Mouse (Mus musculus) layer of hippocampus, postnatal 14 days (tissue): ENCODE measurements around the gene AW011738. TPM values are rescaled to one million over a fixed set of nuclear protein-coding genes. Genes with fewer than 3 reads are reported as not detected.

Experiments
- DNase-seq, 2 experiments: peaks; one replicate each; pipeline ENCODE4 v3.0.0; 2021 to 2022; ENCODE audit warnings: low spot score in 2 of 2, mixed read lengths in 1 of 2
- long read RNA-seq, 2 experiments: library from polyadenylated mRNA; stranded (forward); transcript quantifications; one replicate each; pipeline ENCODE4 v2.0.0; 2021
- total RNA-seq, 2 experiments: library from RNA; stranded (reverse); gene quantifications; 2 replicates each; pipeline ENCODE4 v1.2.3; 2021

Gene AW011738
- total RNA-seq, result 1 to 10 TPM; 6.5 to 6.7 TPM
- long read RNA-seq, experiment 1, partial matches to known transcripts, result 0 of 2 reads
- long read RNA-seq, experiment 1, other reads (novel, unspliced or antisense), result 0 of 2 reads
- long read RNA-seq, experiment 2, partial matches to known transcripts, result 0 of 3 reads
- long read RNA-seq, experiment 2, other reads (novel, unspliced or antisense), result 3 of 3 reads

DNA sequence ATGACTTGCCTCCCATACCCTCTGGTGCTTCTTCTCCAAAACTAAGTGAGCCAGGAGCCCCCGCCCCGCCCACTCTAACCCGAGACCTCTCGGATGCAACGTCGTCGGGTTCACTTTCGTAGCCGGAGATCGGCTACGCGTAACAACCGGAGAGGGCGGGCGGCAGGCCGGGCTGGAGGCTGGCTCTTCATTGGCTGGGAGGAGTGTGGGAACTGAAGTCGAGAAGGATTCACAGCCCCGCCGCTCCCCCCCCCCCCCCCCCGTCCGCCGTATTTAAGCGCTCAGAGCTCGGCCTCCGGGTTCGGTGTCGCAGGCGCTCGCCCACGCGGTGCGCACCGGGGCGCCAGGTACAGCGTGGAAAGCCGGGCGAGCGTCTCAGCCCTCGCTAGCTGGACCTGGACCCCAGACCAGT is at the start of gene AW011738:
AW011738 (plus strand) TSS at position 304 of the 412 bp plus-strand sequence.
- DNase-seq, result peak; percentile 34 to 61

DNA sequence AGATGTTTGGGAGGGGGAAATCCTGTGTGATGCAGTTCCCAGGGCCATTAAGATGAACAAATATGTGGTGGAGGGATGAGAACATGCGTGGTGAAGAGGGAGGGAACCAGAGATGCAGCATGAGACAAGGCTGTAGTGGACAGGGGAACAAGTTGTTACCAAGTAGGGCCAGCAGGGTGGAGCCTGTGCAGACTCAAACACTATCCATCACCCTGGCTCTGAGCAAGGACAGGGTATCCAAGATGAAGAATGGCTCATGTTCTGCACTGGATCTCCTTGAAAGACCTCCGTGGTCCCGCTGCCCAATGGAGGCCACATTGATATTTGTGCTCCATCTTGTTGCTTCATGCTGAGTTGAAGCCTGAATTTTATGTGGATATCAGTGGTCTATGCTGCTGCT is 48.3 kb upstream of the AW011738 start:
- DNase-seq, result no peak

DNA sequence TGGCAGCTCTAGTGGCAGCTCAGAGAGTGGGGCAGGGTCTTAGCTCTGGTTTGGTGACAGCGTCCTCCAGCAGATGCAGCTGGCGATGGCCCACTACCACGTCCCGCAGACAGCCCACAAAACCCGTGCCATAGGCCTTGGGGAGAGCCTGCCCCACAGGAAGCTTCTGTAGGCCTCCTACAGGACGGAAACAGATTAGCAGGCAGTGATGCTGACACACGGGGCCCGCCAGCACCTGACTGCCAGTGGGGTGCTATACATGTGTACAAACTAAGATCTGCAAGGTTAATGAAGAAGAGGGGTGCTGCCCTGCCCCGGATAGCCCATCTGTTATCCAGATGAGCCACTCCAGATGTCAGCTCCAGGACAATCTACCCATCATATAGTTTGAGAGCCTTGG is 36.6 kb upstream of the AW011738 start:
- no peak for DNase-seq

DNA sequence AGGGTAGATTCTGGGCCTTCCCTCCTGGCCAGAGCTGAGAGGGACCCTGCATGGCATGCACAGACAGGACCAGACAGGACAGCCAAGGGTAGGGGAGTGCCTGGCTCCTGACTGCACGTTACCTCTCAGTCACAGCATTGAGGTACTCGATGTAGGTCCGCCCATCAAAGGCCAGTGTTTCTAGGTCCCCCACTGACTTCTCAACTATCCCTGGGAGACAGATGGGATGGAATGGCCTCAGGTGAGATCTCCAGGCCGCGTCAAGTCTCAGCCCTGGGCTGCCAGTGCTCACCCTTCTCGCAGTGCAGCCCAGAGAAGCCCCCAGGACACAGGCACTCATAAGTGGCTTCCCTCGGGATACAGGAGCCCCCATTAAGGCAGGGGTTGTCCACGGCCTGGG is 34.5 kb upstream of the AW011738 start:
- peak in 1 of 2 experiments; percentile 0 for DNase-seq

DNA sequence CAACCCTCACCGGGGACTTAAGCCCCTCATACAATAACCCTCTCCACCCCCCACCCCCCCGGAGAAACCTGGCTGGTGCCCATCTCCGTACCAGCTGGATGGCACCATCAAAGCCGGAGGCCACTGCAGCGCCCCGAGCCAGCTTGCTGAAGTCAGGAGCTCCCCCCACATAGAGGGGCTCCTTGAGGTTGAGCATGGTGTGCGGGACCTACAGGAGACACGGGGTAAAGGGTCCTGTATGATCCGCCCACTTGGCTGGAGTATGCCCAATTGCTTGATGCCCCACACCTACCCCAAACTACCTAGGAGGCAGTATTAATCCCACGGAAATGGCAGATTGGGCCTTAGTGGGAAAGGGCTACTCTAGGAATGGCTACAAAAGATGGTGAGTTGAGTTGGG is 34.0 kb upstream of the AW011738 start:
- no peak for DNase-seq

DNA sequence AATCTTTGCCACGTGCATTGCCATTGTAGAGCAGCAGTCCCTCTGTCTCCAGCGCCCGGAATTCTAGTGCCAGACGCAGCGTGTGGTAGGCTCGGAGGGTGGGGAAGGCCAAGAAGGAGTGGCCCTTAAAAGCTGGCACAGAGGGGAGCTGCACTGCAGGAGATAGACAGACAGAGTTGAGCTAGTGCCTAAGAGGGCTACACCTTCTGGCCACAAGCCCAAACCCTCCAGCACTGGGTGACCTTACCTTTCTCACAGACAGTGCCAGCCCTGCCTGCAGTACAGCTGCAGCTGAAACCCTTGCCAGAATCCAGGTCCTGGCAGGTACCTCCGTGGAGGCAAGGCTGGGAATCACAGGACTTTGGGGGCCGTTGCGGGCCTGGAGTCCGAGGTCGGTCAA is 31.3 kb upstream of the AW011738 start:
- DNase-seq, result no peak

DNA sequence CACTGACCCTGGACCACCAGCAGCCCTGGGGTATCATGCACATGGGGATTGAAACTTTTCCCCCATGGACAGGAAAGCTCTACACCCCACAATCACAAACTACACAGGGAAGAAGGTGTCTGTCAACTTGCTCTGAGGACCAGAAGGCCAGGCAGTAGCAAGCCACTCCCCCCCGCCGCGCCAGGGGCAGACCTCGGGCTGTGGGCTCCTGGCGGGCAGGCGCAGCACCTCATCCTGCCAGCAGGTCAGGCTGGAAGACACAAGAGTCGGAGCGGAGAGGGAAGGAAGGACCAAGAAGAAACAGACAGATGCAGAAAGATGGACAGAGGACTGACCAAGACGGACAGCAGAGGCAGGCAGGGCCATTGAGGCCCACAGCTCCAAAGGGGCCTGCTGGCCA is 25.5 kb upstream of the AW011738 start:
- no peak for DNase-seq

DNA sequence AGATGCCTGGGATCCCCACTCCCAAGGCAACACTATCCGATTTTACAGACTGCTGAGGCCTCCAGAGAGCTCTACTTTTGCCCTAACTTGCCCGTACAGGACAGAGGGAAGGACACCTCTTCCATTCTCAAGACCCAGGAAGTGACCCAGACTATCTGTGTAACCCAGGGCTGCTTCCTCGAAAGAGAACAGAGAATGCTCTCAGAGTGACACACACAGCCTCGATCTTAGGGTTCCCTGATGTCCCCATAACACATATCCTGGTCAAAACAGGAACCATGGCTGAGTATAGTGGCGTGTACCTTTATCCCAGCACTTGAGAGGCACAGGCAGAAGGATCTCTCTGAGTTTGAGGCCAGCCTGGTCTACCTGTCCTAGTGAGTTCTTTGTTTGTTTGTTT is 19.4 kb upstream of the AW011738 start:
- DNase-seq, result no peak

DNA sequence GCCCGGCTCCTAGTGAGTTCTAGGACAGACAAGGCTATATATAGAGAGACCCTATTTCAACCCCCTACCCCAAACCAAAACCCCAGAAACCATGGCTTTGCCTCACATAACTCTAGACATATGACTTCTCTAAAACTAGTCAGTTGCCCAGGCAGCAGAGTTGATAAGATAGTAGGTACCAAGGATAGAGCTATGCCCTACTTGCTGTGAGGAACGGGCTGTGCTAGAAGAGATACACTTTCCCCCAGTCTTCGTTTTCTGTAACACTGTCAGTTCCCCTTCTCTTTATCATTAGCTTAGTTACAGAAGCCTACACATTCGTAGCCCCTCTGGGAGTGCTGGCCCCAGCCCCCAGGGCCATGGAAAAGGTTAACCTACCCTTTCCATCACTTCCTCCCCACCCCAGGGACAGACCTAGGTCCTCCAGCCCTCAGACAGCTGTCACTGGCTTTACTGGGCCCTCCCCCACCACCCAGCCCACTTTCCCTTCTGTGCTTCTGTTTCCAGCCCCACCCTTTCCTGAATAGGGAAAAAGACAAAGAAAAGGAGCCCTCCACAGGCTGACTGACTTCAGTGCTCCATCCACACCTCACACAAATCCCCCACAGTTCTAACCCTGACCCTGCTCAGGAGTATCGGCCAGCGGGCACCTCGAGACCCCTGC is 18.7 kb upstream of the AW011738 start:
- DNase-seq, result no peak

DNA sequence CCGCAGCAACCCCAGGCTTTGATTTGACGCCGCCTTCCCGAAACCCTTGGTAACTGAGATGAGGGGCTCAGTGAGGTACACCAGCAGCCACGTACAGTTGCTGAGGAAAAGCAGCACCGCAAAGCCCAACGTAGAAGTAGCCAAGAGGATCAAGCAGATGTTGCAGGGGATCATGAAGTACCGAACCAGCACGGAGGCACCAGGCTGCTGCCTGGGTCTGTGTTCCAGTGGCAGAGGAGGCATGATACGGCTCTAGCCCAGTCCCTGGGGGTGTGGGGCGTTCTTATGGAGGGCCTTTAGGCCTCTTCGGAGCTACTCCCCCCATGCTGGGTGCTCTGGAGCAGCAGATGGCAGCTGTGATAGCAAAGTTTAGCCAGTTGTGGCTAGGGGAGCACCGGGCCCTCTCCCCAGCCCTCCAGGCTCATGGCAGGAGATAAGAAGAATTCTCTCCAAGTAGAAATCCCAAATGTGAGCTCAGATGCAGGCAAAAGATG is 17.6 kb upstream of the AW011738 start:
- peak in 1 of 2 experiments; percentile 28 for DNase-seq

DNA sequence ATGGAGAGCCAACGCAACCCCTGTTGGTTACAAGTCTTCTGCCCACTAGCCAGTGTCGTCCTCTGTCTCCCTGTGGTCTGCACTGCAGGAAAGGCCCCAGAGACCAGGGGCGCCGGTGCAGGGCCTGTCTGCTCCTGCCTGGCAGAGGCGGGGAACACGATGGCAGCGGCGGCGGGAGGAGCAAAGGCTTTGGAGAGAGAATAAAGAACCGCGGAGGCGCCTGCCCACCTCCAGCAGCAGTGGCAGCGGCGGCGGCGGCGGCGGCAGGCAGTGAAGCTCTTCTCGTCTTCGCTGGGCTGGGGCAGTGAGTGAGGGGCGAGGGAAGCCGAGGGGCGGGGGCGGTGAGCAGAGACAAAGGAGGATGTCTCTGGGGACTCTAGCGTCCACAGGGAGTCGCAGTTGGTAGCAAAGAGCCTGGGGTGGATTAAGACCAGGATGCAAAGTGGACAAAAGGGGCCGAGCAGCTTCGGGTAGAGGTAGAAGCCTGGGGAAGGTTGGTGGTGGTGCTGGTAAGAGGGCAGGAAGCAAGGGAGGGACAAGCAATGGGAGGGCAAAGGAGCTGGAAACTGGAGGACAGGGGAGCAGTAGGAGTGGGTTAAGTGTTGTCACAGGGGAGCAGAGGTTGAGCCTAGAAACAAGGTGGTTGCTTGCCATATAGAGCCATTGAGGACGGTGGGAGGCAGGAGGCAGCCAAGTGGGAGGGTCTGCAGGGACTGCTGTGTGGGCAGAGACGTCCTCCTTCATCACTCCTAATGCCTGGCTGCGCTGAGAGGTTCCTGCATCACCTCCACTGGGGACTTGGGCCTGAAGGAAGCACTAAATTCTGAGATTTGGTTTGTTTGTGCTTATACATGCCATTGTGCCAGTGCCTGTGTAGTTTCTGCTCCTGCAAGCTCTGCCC is 16.9 kb upstream of the AW011738 start:
- peak; percentile 44 to 48 for DNase-seq

DNA sequence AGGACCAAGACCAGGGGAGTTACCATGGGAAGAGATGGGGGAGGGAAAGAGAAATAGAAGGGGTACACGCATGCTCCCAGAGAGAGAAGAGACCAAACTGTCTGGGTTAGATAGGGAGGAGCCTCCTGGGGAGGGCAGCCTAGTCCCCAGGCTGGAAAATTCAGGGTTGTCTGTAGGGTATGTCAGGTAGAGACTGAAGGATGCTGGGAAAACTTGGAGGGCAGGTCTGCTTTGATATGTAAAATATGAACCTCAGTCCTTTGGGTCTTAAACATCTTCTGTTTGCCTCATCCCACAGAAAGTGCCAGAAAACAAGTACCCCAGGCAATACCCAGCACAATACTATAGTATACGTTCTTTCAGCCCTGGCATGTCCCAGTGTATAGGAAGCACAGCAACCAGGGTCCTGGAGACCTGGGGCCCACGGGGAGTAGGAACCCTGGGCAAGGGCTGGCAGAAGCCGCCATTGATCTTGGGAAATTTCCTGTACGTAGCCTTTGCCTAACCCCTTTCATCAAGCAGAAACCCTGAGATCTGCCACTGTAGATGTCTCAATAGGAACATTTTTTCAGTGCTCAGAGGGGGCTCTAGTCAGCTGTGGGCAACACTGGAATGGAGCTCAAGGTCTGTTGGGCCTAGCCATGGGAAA is 14.8 kb upstream of the AW011738 start:
- DNase-seq, result no peak

DNA sequence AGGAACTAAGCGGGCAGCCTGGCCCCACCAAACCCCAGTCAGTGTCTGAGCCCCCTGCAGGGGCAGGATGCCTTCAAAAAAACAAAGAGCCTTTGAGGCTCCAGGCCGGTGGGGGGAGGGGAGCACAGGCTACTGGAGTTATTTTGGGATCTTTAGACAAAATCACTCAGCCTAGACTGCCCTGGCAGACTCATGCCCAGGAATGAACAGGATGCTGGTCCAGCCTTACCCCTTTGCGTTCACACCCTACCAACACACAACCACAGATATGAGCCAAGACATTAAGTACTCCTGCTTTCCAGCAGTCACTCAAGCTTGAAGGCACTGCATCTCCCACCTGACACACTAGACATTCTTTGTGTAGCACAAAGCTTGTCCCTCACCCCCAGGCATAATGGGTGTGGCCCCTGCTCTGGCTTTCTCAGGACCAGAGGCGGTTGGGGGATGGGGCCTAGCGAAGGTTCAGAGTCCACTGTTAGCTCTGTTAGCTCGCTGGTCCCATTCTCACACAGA is 14.2 kb upstream of the AW011738 start:
- peak; percentile 21 to 53 for DNase-seq

DNA sequence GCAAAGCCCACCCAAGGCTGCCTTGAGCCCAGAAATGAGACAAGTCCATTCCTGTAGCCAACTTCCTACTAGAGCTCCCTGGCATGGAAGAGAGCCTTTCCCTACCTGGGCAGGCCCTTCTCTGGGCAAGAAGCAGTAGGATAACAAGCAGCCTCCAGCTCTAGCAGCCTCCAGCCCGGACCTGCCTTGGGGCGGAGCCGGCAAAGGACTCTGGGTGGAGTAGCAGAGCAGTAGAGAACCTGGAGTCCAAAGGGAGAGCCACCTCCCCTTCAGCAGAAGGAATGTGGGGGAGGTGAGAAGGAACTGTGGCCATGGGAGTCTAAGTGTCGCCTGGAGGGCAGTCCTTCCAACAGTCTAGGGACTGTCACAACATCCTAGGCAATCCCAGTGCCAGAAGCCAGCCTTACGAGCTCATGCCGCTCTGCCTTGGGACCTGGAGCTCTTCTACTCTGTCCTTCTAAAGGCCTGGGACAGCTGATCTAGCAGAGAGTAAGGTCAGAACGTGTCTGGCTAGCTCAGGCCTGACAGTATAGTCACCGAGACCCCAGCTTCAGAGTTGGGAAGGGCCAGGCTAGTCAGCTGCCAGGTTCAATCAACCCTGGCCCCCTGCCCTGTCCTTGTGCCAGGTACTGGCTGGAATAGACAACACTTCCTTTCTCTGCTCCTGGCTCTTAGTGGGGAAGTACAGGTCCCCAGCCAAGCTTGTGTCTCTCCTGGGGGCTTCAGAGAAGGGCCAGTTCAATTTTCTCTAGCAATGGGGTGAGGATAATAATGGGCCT is 10.5 kb upstream of the AW011738 start:
- DNase-seq, result peak; percentile 42 to 64

DNA sequence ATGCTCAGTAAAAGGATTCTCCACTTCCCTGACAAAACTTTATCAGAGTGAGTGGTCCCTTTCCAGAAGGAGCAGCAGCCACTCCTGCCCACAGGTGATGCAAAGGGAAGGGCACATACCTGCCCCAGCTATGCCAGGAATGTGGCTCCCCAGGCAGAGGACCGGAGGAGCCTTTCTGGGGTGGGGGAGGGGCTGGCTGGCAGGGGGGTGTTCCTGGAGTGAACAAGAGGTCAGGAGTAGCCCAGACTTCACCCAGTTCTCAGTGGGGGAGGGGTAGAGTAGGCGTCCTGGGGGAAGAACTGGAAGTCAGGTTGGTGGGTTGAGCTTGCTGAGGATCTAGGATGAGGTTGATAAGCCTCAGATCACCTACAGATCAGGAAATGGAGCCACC is 9.9 kb upstream of the AW011738 start:
- no peak for DNase-seq

DNA sequence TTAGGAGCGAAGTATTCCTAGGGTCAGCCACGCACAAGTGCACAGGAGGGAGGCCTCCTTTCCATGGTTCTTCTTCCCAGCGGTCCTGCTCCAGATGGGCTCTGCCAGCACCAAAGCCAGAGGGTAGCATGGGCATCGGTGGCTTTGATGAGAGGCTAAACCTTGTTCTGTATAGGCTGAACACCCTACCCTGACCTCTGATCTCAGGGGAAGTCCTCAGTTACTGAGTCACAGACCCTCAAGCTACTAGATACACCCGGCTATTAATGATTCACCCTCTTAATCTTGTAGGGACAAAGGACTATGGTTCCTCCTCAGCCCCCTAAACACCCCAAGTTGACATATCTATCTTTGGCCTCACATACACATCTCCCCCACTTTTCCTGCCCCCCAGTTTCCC is 9.2 kb upstream of the AW011738 start:
- DNase-seq, result no peak

DNA sequence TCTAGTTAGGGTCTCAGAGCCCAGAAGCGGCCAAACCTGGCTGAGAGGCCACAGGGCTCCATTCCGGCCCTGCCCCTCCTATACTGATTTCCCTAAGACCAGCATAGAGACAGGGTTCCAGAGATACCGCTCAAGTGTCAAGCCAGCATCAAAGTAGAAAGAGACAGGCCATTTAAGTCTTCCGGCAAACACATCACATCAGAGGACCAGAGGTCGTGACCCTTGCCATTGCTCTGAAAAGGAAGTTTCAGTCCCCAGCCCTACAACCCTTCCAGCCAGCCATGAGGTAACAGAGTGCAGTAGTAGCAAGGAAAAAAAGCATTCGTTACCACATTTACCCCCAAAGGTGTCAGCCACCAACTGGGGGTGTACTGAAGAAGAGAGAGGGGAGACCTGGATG is 8.8 kb upstream of the AW011738 start:
- no peak for DNase-seq

DNA sequence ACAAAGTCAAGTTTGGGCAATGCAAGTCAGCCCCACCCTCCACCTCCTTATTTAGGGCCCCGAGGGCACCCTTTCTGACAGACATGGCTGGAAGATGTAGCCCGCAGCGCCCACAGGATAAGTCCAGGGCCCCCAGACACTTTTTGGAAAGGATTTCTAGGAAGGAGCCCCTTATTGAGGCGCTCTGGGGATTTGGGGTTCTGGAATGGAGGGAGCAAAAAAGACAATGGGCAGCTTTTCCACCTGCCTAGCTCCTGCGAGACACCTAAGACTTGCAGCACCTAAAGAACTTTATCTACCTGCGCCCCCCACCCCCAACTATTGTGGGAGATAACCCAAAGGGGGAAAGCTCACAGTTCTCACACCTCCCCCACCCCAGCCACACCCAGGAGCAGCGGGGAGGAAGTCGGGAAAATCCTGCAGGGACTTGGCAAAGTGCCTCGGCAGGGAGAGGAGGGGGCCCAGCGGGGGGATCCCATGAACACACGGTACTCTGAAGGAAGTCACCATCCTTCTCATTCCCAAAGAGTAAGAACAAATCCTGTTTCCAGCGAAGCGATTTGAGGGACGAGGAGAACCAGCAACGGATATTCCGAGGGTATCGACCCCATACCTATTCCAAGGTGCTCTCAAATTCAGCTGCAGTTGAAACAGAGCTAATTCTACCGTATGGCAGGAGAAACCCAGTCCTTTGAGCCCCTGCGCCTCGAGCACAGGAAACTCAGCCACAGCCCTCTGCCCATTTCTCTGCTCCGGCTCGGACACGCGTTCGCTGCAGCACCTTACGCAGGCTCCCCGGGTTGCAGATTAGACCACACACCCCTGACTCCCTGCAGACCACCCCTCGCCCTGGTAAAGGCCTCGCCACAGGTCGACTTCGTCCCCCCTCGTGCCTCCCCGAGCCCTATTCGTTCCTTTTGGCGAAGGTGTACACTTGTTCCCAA is 6.9 kb upstream of the AW011738 start:
- DNase-seq, result peak; percentile 40 to 49

DNA sequence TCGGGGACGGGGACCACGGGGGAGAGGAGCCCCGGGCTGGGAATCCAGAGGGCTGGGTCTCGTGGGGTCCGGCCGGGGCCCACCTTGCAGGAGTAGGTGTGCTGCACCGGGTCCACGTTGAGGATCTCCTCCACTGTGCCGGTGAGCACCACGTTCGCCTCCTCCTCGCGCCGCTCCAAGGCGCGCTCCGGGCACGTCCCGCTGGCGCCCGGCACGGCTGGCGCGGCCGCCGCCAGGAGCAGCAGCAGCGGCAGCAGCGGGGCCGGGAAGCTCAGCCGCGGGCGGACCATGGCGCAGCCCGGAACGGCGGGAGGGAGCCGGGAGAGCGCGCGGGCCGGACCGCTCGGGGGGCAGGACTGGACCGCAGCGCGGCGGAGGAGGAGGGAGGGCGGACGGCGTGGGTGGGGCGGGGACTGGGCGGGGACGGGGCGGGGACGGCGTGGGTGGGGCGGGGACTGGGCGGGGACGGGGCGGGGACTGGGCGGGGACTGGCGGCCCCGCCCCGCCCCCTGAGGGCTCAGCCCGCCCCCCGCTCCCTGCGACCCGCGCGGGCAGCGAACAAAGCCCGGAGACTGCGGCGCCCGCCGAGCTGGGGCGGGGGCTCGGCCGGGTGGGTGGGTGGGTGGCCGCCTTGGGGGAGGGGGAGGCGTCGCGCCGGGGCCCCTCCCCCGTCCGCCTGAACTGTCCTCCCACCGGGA is 5.8 kb upstream of the AW011738 start, which contains the start of gene Agrn:
Agrn (minus strand) TSS at position 358 of the 698 bp plus-strand sequence.
- peak; percentile 43 to 48 for DNase-seq
